Mouse (Mus musculus) gastrocnemius, adult 8-10 months (tissue): ENCODE measurements at regions not wholly inside any gene's neighbourhood (a gene's known extent, or its start where the extent isn't known, plus 50 kb on each side); places are given as distances from the start of the nearest gene placed in this dataset.

Experiments
- DNase-seq, 2 experiments: peaks; one replicate each; pipeline ENCODE4 v3.0.0; 2022; ENCODE audit warnings: low spot score in 2 of 2

DNA sequence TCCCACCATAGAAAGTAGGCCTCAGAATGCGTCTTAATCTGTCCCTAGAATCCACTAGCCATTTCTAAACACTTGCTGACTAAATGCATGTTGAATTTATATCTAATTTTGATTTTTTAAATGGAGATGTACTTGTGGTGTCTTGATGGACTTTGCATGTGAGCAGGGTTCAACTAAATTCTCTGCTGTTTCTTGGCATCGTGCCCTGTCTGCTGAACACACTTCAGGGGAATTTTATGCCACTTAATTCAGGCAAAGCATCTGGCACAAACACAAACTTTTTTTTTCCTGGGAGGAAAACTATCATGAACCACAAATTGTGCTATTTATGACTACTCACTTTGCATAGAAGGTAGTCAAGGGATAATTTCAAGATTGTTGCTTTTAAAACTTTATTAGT is 87.7 kb downstream of the Stc2 start:
- DNase-seq = no peak

DNA sequence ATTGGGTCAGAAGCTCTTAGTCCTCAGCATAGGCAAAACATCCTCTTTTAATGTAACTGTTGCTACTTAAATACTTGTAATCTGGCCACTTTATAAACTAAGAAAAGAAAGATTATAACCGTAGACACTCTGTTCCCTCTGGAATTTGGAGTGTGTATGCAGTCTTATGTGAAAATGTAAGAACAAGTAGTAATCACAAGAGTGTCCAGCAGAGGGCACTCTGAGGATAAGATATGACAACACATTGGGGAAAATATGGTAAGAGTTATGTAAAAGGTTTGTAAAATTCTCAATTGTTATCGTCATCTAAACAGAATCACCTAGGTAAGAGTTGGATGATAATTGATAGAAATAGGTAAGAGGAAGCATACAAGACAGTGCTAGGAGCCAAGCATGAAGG is 66.2 kb upstream of the Gm17332 start:
- peak in 1 of 2 experiments; percentile 21 for DNase-seq
